Mouse (Mus musculus) spleen, adult 2 months (tissue): ENCODE measurements around the gene Wrap73. TPM values are rescaled to one million over a fixed set of nuclear protein-coding genes. Genes with fewer than 3 reads are reported as not detected.

Experiments used
- DNase-seq, 2 experiments: peaks; one replicate each; pipeline versions ENCODE4 v3.0.0 to v3.0.0-alpha.2; 2012 to 2021; ENCODE audit warnings: low spot score in 2 of 2, low read depth in 1 of 2
- H3K27ac ChIP-seq: fragments of 200-500 bp; 2 replicates; pipeline ENCODE4 v1.5.1; 2012; ENCODE audit warnings: low read length, inconsistent platforms; ENCODE audit not compliant: insufficient read depth
- H3K27me3 ChIP-seq: fragments of 200-500 bp; 2 replicates; pipeline ENCODE4 v1.6.1; 2012; ENCODE audit warnings: mild to moderate bottlenecking, moderate library complexity, low read length, inconsistent platforms; ENCODE audit not compliant: control insufficient read depth, insufficient read depth
- H3K36me3 ChIP-seq: fragments of 200-500 bp; 2 replicates; pipeline ENCODE4 v1.6.1; 2012; ENCODE audit warnings: mild to moderate bottlenecking, low read length, inconsistent platforms; ENCODE audit not compliant: control insufficient read depth, insufficient read depth
- H3K4me1 ChIP-seq: fragments of 200-500 bp; 2 replicates; pipeline ENCODE4 v1.6.1; 2011; ENCODE audit warnings: inconsistent platforms; ENCODE audit not compliant: control insufficient read depth, insufficient read depth, insufficient read length
- H3K4me3 ChIP-seq: fragments of 200-500 bp; 2 replicates; pipeline ENCODE4 v1.5.1; 2011; ENCODE audit warnings: mild to moderate bottlenecking, inconsistent platforms; ENCODE audit not compliant: insufficient read depth, insufficient read length; ENCODE audit errors: extremely low read depth
- CTCF ChIP-seq: fragments of 200-500 bp; IDR thresholded peaks from 2 replicates; pipeline ENCODE4 v1.5.1; 2011; ENCODE audit warnings: mild to moderate bottlenecking, inconsistent platforms; ENCODE audit not compliant: insufficient read depth, insufficient read length, insufficient replicate concordance; ENCODE audit errors: extremely low read depth
- POLR2A ChIP-seq: fragments of 200-500 bp; IDR thresholded peaks from 2 replicates; pipeline ENCODE4 v1.6.1; 2011; ENCODE audit warnings: low read depth, low read length, inconsistent platforms
- WGBS: fragments of 180-500 bp; shearing (Covaris S2); methylation state at CpG from one replicate; pipeline ENCODE4 v1.1.7; 2018; 5-methylcytosine and 5-hydroxymethylcytosine counted together
- polyA plus RNA-seq: library from polyadenylated mRNA; depleted of rRNA; stranded (reverse); fragments of >200 nt; gene quantifications from 2 replicates; pipeline ENCODE4 v1.2.3, GENCODE M21; 2012; rRNA removed

Wrap73 gene
- polyA plus RNA-seq, 1 experiment = 24.7 TPM

- Histone ChIP-seq H3K36me3 (no peaks in the 10 kb centered on the region), H3K4me1 (no peaks in the 10 kb centered on the region), H3K4me3 (no peak overlapping the region), H3K27ac (no peak overlapping the region), H3K27me3 (no peaks in the 10 kb centered on the region)
- DNase-seq = no peak
- TF ChIP-seq POLR2A = no peak
- TF ChIP-seq CTCF = no peak
- 86% methylated on average over 13 of the region's 13 CpGs for WGBS
Measured at GRCm38 (mm10) chr4:154211459-154211858, 69.3 kb downstream of the Wrap73 start.

- no peak for DNase-seq
- no peaks in the 10 kb centered on the region for H3K4me1 ChIP-seq
- H3K36me3 ChIP-seq = no peaks in the 10 kb centered on the region
- H3K4me3 ChIP-seq = no peak overlapping the region
- H3K27ac ChIP-seq = no peak overlapping the region
- TF ChIP-seq POLR2A (no peak), CTCF (no peak)
- H3K27me3 ChIP-seq = no peaks in the 10 kb centered on the region
- WGBS = 83% methylated on average over 7 of the region's 7 CpGs
Measured at GRCm38 (mm10) chr4:154213586-154213985, 71.4 kb downstream of the Wrap73 start.

GRCm38 (mm10) chr4:154214075-154214474 is 71.9 kb downstream of the Wrap73 start:
- H3K36me3 ChIP-seq = no peaks in the 10 kb centered on the region
- no peak overlapping the region for H3K4me3 ChIP-seq
- no peak overlapping the region for H3K27ac ChIP-seq
- no peaks in the 10 kb centered on the region for H3K4me1 ChIP-seq
- no peak for DNase-seq
- WGBS = 12% methylated on average over 5 of the region's 5 CpGs
- H3K27me3 ChIP-seq = no peaks in the 10 kb centered on the region
- TF ChIP-seq POLR2A (no peak), CTCF (no peak)

Other genes starting within 250 kb of the Wrap73 start
- 26.6 and 33.8 TPM in 2 replicates for gene A430005L14Rik, start 185.1 kb upstream of the Wrap73 start, polyA plus RNA-seq
- gene Dffb, start 167.2 kb upstream of the Wrap73 start, polyA plus RNA-seq = 23.1 and 33.5 TPM in 2 replicates
- gene Cep104, start 167.2 kb upstream of the Wrap73 start, polyA plus RNA-seq = 8.6 and 9.6 TPM in 2 replicates
- 47.2 and 71.0 TPM in 2 replicates for gene Lrrc47, start 130.6 kb upstream of the Wrap73 start, polyA plus RNA-seq
- gene Smim1, start 116.1 kb upstream of the Wrap73 start, polyA plus RNA-seq = 30.5 and 36.3 TPM in 2 replicates
- not detected in 2 replicates for gene Ccdc27, start 99.7 kb upstream of the Wrap73 start, polyA plus RNA-seq
- 0.25 and 0.34 TPM in 2 replicates for gene Trp73, start 2.2 kb upstream of the Wrap73 start, polyA plus RNA-seq
- gene Tprgl, start 18.3 kb downstream of the Wrap73 start, polyA plus RNA-seq = 143 and 179 TPM in 2 replicates
- 6.8 and 7.4 TPM in 2 replicates for gene Megf6, start 28.4 kb downstream of the Wrap73 start, polyA plus RNA-seq
- 0.72 and 1.1 TPM in 2 replicates for gene Arhgef16, start 159.3 kb downstream of the Wrap73 start, polyA plus RNA-seq
- gene B230104I21Rik, start 193.8 kb downstream of the Wrap73 start, polyA plus RNA-seq = not detected in 2 replicates